Mouse (Mus musculus) spleen, adult 2 months (tissue): ENCODE results near the gene Ncoa1.

ENCODE experiments used
- CTCF ChIP-seq: fragments of 200-500 bp; IDR thresholded peaks from 2 replicates; pipeline ENCODE4 v1.5.1; 2011; ENCODE audit warnings: mild to moderate bottlenecking, inconsistent platforms; ENCODE audit not compliant: insufficient read depth, insufficient read length, insufficient replicate concordance; ENCODE audit errors: extremely low read depth
- POLR2A ChIP-seq: fragments of 200-500 bp; IDR thresholded peaks from 2 replicates; pipeline ENCODE4 v1.6.1; 2011; ENCODE audit warnings: low read depth, low read length, inconsistent platforms

DNA sequence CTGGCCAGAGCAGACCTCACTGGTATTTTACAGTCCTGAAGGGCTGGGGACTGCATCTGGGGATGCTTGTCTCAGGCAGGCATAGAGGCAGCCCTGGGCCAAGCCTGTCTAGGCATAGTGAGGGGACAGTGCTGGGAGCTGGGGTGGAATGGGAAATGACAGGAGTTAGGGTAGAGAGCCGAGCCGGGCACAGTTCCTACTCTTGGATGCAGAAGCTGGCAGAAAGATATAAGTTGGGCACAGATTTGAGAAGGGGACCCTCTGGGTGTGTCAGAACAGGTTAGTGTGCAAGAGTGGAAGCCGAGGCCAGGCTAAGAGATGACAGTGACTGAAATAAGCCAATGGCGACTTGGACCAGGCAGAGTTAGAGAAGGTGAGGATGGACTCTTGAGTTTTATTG lies 274.8 kb downstream of the Ncoa1 start:
- TF ChIP-seq CTCF (no peak), POLR2A (no peak)
